Mouse (Mus musculus) lung, embryonic 15.5 days (tissue): Measurements from ENCODE around the gene Glipr1. TPM values are rescaled to one million over a fixed set of nuclear protein-coding genes. Genes with fewer than 3 reads are reported as not detected.
"Not testable (repeated sequence)": the region's sequence is repeated elsewhere in the genome, so short reads cannot be mapped to it uniquely, and the experiment has no call there.

ENCODE experiments used
- ATAC-seq: fragments of 200-750 bp; cut with Nextera tagmentation; 2 replicates; pipeline ENCODE4 v1.8.0; 2017; ENCODE audit warnings: moderate number of reproducible peaks, borderline replicate concordance; ENCODE audit not compliant: low FRiP score, low TSS enrichment; ENCODE audit errors: extremely low read depth
- H3K27ac ChIP-seq: fragments of 300-500 bp; sonication (generic); 2 replicates; pipeline ENCODE4 v1.5.1; 2015; ENCODE audit warnings: moderate library complexity, mild to moderate bottlenecking, inconsistent platforms
- H3K27me3 ChIP-seq: fragments of 300-500 bp; sonication (generic); 2 replicates; pipeline ENCODE4 v1.6.1; 2015; ENCODE audit warnings: inconsistent platforms
- H3K36me3 ChIP-seq: fragments of 300-500 bp; sonication (generic); 2 replicates; pipeline ENCODE4 v1.6.1; 2015; ENCODE audit warnings: inconsistent platforms
- H3K4me1 ChIP-seq: fragments of 300-500 bp; sonication (generic); 2 replicates; pipeline ENCODE4 v1.6.1; 2015; ENCODE audit warnings: inconsistent platforms
- H3K4me2 ChIP-seq: fragments of 300-500 bp; sonication (generic); 2 replicates; pipeline ENCODE4 v1.6.1; 2015; ENCODE audit warnings: inconsistent platforms, mild to moderate bottlenecking, moderate library complexity
- H3K4me3 ChIP-seq: fragments of 300-500 bp; sonication (generic); 2 replicates; pipeline ENCODE4 v1.5.1; 2015; ENCODE audit warnings: mild to moderate bottlenecking, inconsistent platforms
- H3K9ac ChIP-seq: fragments of 300-500 bp; sonication (generic); 2 replicates; pipeline ENCODE4 v1.6.1; 2015; ENCODE audit warnings: inconsistent platforms
- H3K9me3 ChIP-seq: fragments of 300-500 bp; sonication (generic); 2 replicates; pipeline ENCODE4 v1.6.1; 2016; ENCODE audit warnings: inconsistent platforms
- WGBS: fragments of 180-500 bp; shearing (Covaris S2); methylation state at CpG from one replicate; pipeline ENCODE4 v1.1.7; 2015; 5-methylcytosine and 5-hydroxymethylcytosine counted together
- polyA plus RNA-seq: library from polyadenylated mRNA; unstranded; fragments of >200 nt; fragmentation: Nextera tagmentation; extraction: Ambion mirVana; gene quantifications from 2 replicates; pipeline ENCODE4 v1.2.1, GENCODE M21; 2015

Gene Glipr1
- 2.4 and 3.3 TPM in 2 replicates for polyA plus RNA-seq

GRCm38 (mm10) chr10:112002544-112003215 is at the start of gene Glipr1:
Gene Glipr1 (minus strand): TSS chr10:112002631.
- 48% methylated on average over 9 of the region's 9 CpGs for WGBS
- Histone ChIP-seq H3K4me2 (no peak within 1 kb of the TSS), H3K36me3 (no peaks in the 10 kb centered on the region), H3K9me3 (no peaks in the 10 kb centered on the region), H3K9ac (no peak within 1 kb of the TSS), H3K4me1 (no peaks in the 10 kb centered on the region), H3K27ac (no peak within 1 kb of the TSS), H3K27me3 (no peaks in the 10 kb centered on the region), H3K4me3 (no peak within 1 kb of the TSS)
- ATAC-seq, result no peak

GRCm38 (mm10) chr10:112051956-112052355 is 49.5 kb upstream of the Glipr1 start:
- not testable (repeated sequence) for H3K9ac ChIP-seq, H3K4me2 ChIP-seq, H3K27me3 ChIP-seq, H3K9me3 ChIP-seq, ATAC-seq, H3K36me3 ChIP-seq, H3K27ac ChIP-seq, H3K4me1 ChIP-seq, H3K4me3 ChIP-seq
- 54% methylated on average over 2 of the region's 2 CpGs for WGBS

- no peak overlapping the region for H3K4me3 ChIP-seq
- no peaks in the 10 kb centered on the region for H3K27me3 ChIP-seq
- no peak overlapping the region for H3K27ac ChIP-seq
- H3K4me1 ChIP-seq, result no peaks in the 10 kb centered on the region
- H3K9ac ChIP-seq, result no peak overlapping the region
- no peak for ATAC-seq
- no peaks in the 10 kb centered on the region for H3K9me3 ChIP-seq
- no peaks in the 10 kb centered on the region for H3K36me3 ChIP-seq
- H3K4me2 ChIP-seq, result no peak overlapping the region
These were observed 48.8 kb upstream of the Glipr1 start for GRCm38 (mm10) chr10:112051220-112051619.

- H3K4me2 ChIP-seq, ATAC-seq, H3K4me3 ChIP-seq, H3K27me3 ChIP-seq, H3K4me1 ChIP-seq, H3K9ac ChIP-seq, H3K27ac ChIP-seq, H3K9me3 ChIP-seq, H3K36me3 ChIP-seq: not testable (repeated sequence)
- 54% methylated on average over 14 of the region's 14 CpGs for WGBS
These were observed 41.9 kb upstream of the Glipr1 start for GRCm38 (mm10) chr10:112044283-112044682.

- not testable (repeated sequence) for H3K4me1 ChIP-seq, H3K27me3 ChIP-seq, ATAC-seq, H3K9ac ChIP-seq, H3K27ac ChIP-seq, H3K4me2 ChIP-seq, H3K4me3 ChIP-seq, H3K9me3 ChIP-seq, H3K36me3 ChIP-seq
- WGBS, result 76% methylated on average over 9 of the region's 9 CpGs
These were observed 41.1 kb upstream of the Glipr1 start for GRCm38 (mm10) chr10:112043523-112043922.

- not testable (repeated sequence) for ATAC-seq, H3K9me3 ChIP-seq, H3K4me3 ChIP-seq, H3K27ac ChIP-seq, H3K4me2 ChIP-seq, H3K4me1 ChIP-seq, H3K36me3 ChIP-seq, H3K27me3 ChIP-seq, H3K9ac ChIP-seq
- WGBS, result 67% methylated on average over 3 of the region's 3 CpGs
These were observed 26.3 kb upstream of the Glipr1 start for GRCm38 (mm10) chr10:112028689-112029088.

- no peak overlapping the region for H3K27ac ChIP-seq
- no peak for ATAC-seq
- no peak overlapping the region for H3K4me3 ChIP-seq
- WGBS, result 56% methylated on average over 2 of the region's 2 CpGs
- no peaks in the 10 kb centered on the region for H3K27me3 ChIP-seq
- no peak overlapping the region for H3K9ac ChIP-seq
- no peaks in the 10 kb centered on the region for H3K36me3 ChIP-seq
- H3K9me3 ChIP-seq, result no peaks in the 10 kb centered on the region
- no peaks in the 10 kb centered on the region for H3K4me1 ChIP-seq
- no peak overlapping the region for H3K4me2 ChIP-seq
These were observed 21.2 kb upstream of the Glipr1 start for GRCm38 (mm10) chr10:112023585-112023984.

- 71% methylated on average over 1 of the region's 1 CpGs for WGBS
- not testable (repeated sequence) for H3K9ac ChIP-seq, H3K4me2 ChIP-seq, ATAC-seq, H3K27me3 ChIP-seq, H3K9me3 ChIP-seq, H3K4me3 ChIP-seq, H3K27ac ChIP-seq, H3K36me3 ChIP-seq, H3K4me1 ChIP-seq
These were observed 7.1 kb upstream of the Glipr1 start for GRCm38 (mm10) chr10:112009511-112009910.

- Histone ChIP-seq H3K27me3 (no peaks in the 10 kb centered on the region), H3K27ac (no peak overlapping the region), H3K36me3 (no peaks in the 10 kb centered on the region), H3K4me2 (no peak overlapping the region), H3K9ac (no peak overlapping the region), H3K4me3 (no peak overlapping the region), H3K4me1 (no peaks in the 10 kb centered on the region), H3K9me3 (no peaks in the 10 kb centered on the region)
- 80% methylated on average over 9 of the region's 9 CpGs for WGBS
- no peak for ATAC-seq
These were observed 493 bp downstream of the Glipr1 start for GRCm38 (mm10) chr10:112001756-112002520.

- H3K4me2 ChIP-seq, result no peak overlapping the region
- H3K27ac ChIP-seq, result no peak overlapping the region
- H3K9ac ChIP-seq, result no peak overlapping the region
- no peak overlapping the region for H3K4me3 ChIP-seq
- no peak for ATAC-seq
- 86% methylated on average over 2 of the region's 2 CpGs for WGBS
- H3K36me3 ChIP-seq, result no peaks in the 10 kb centered on the region
- H3K9me3 ChIP-seq, result no peaks in the 10 kb centered on the region
- no peaks in the 10 kb centered on the region for H3K27me3 ChIP-seq
- H3K4me1 ChIP-seq, result no peaks in the 10 kb centered on the region
These were observed 1.1 kb downstream of the Glipr1 start for GRCm38 (mm10) chr10:112001350-112001749.

- Histone ChIP-seq H3K4me1 (no peaks in the 10 kb centered on the region), H3K9me3 (no peaks in the 10 kb centered on the region), H3K4me3 (no peak overlapping the region), H3K4me2 (no peak overlapping the region), H3K27me3 (no peaks in the 10 kb centered on the region), H3K36me3 (no peaks in the 10 kb centered on the region), H3K9ac (no peak overlapping the region), H3K27ac (no peak overlapping the region)
- 91% methylated on average over 5 of the region's 5 CpGs for WGBS
- no peak for ATAC-seq
These were observed 1.9 kb downstream of the Glipr1 start for GRCm38 (mm10) chr10:112000568-112000967.

GRCm38 (mm10) chr10:111999765-112000164 is 2.7 kb downstream of the Glipr1 start:
- Histone ChIP-seq H3K4me1 (no peaks in the 10 kb centered on the region), H3K4me2 (no peak overlapping the region), H3K4me3 (no peak overlapping the region), H3K9me3 (no peaks in the 10 kb centered on the region), H3K36me3 (no peaks in the 10 kb centered on the region), H3K27ac (no peak overlapping the region), H3K9ac (no peak overlapping the region), H3K27me3 (no peaks in the 10 kb centered on the region)
- ATAC-seq, result no peak
- WGBS, result 57% methylated on average over 3 of the region's 3 CpGs
